Mouse (Mus musculus): ENCODE measurements around the gene Ptn. TPM values are rescaled to one million over a fixed set of nuclear protein-coding genes. Genes with fewer than 3 reads are reported as not detected.

The Ptn gene
- 283 and 350 TPM in 2 replicates for polyA plus RNA-seq (2015; fragmentation: Nextera tagmentation; extraction: Ambion mirVana)

GRCm38 (mm10) chr6:36809747-36810285, at the start of gene Ptn:
Ptn (minus strand) TSS chr6:36810220.
- peak within 1 kb of the TSS; percentile 50 for H3K9ac ChIP-seq
- 0 out of 2 replicates have a peak, but pooled peaks cover 4% of the 10 kb centered on the region for H3K4me1 ChIP-seq (replicated peaks)
- WGBS: 1% methylated on average over 15 of the region's 15 CpGs
- peak within 1 kb of the TSS; percentile 50 for H3K4me3 ChIP-seq (replicated peaks)
- H3K36me3 ChIP-seq: no peaks in the 10 kb centered on the region
- peak; percentile 91 for ATAC-seq
- peak within 1 kb of the TSS; percentile 64 for H3K27ac ChIP-seq
- H3K27me3 ChIP-seq (replicated peaks): no peaks in the 10 kb centered on the region
- peak within 1 kb of the TSS; percentile 71 for H3K4me2 ChIP-seq (replicated peaks)
- H3K9me3 ChIP-seq: no peaks in the 10 kb centered on the region

DNA sequence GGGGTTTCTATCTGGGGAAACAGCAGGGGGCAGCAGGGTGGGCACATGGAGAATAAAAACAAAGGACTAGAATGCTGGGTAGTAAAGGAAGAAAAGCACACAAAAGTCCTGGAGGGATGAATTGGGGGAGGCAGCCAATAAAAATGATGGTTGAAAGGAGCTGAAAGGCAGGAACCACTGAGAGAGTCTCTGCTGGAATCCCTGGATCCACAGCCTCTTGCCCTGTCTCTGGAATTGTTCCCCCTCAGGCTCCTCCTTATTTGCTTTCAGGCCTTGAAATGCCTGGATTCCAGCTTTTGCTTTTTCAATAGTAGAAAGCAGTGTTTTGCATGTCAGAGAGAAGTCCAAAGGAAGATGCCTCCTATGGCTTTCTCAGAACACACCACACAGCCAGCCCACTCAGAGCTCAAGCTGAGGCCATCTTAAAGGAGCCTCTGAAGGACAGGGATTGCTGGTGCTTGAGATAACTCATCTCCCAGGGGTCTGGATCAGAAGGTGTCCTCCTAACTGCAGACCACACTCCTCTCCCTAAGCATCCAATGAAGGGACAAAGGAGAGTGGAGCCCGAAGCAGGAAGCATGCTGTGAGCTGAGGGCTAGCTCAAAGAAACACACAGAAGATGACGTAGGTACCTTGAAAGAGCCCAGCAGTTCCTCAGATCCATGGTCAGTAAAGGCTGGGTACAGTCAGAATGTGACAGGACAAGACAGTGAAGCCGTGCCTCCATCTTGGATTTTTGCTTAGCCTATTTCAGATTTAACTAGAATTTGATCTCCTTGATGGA, 48.4 kb upstream of the Ptn start:
- ATAC-seq: no peak

GRCm38 (mm10) chr6:36857627-36858257, 47.7 kb upstream of the Ptn start:
- no peak for ATAC-seq
- Histone ChIP-seq H3K4me3 (replicated peaks) (no peak overlapping the region), H3K36me3 (no peaks in the 10 kb centered on the region), H3K27ac (no peak overlapping the region), H3K4me1 (replicated peaks) (peaks cover 4% of the 10 kb centered on the region; the same call in 1 of the 2 replicates), H3K27me3 (replicated peaks) (no peaks in the 10 kb centered on the region), H3K9ac (no peak overlapping the region), H3K9me3 (no peaks in the 10 kb centered on the region), H3K4me2 (replicated peaks) (no peak overlapping the region)
- WGBS: 49% methylated on average over 6 of the region's 6 CpGs

More for the DNA sequence above, 48.4 kb upstream of the Ptn start:
- 84% methylated on average over 3 of the region's 3 CpGs for WGBS
- Histone ChIP-seq H3K36me3 (no peaks in the 10 kb centered on the region), H3K9me3 (no peaks in the 10 kb centered on the region), H3K4me3 (replicated peaks) (no peak overlapping the region), H3K4me1 (replicated peaks) (peaks cover 4% of the 10 kb centered on the region; the same call in 1 of the 2 replicates), H3K27me3 (replicated peaks) (no peaks in the 10 kb centered on the region), H3K9ac (no peak overlapping the region), H3K27ac (no peak overlapping the region), H3K4me2 (replicated peaks) (no peak overlapping the region)

GRCm38 (mm10) chr6:36850422-36851129, 40.6 kb upstream of the Ptn start:
- Histone ChIP-seq H3K4me2 (replicated peaks) (no peak overlapping the region), H3K36me3 (no peaks in the 10 kb centered on the region), H3K4me1 (replicated peaks) (no peaks in the 10 kb centered on the region), H3K4me3 (replicated peaks) (no peak overlapping the region), H3K27ac (peak overlapping the region; percentile 48), H3K9me3 (no peaks in the 10 kb centered on the region), H3K9ac (no peak overlapping the region), H3K27me3 (replicated peaks) (no peaks in the 10 kb centered on the region)
- WGBS: 47% methylated on average over 7 of the region's 7 CpGs
- peak; percentile 89 for ATAC-seq

- ATAC-seq: no peak
- 71% methylated on average over 1 of the region's 1 CpGs for WGBS
- Histone ChIP-seq H3K27me3 (replicated peaks) (no peaks in the 10 kb centered on the region), H3K36me3 (no peaks in the 10 kb centered on the region), H3K27ac (no peak overlapping the region), H3K4me3 (replicated peaks) (no peak overlapping the region), H3K4me1 (replicated peaks) (no peaks in the 10 kb centered on the region), H3K9me3 (no peaks in the 10 kb centered on the region), H3K9ac (no peak overlapping the region), H3K4me2 (replicated peaks) (no peak overlapping the region)
Observed at GRCm38 (mm10) chr6:36845288-36845687, 35.3 kb upstream of the Ptn start.

GRCm38 (mm10) chr6:36844258-36844657, 34.2 kb upstream of the Ptn start:
- WGBS: 53% methylated on average over 6 of the region's 6 CpGs
- Histone ChIP-seq H3K36me3 (no peaks in the 10 kb centered on the region), H3K27ac (no peak overlapping the region), H3K9me3 (no peaks in the 10 kb centered on the region), H3K4me2 (replicated peaks) (no peak overlapping the region), H3K9ac (no peak overlapping the region), H3K4me3 (replicated peaks) (no peak overlapping the region), H3K27me3 (replicated peaks) (no peaks in the 10 kb centered on the region), H3K4me1 (replicated peaks) (no peaks in the 10 kb centered on the region)
- ATAC-seq: no peak

DNA sequence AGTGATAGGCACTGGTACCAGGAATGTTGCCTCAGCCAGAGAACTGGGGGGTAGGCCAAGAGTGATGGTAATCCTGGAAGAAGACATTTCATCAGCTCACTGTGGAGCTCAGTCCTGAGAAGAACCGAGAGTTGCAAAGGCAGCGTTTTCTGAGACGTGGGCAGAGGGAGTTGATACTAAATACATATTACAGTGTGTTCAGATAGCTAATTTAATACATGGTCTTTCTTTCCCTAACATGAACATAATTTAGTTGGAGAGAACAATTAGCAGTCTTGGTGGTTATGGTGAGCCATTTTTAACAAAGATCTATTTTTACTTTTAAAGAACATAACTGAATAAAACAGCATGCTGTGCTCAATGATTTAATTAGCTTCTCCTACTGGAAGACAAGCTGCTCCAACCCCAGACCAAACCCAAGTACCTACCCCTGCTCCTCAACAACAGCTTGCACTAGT, 33.0 kb upstream of the Ptn start:
- Histone ChIP-seq H3K9ac (no peak overlapping the region), H3K4me3 (replicated peaks) (no peak overlapping the region)
- no peak for ATAC-seq

DNA sequence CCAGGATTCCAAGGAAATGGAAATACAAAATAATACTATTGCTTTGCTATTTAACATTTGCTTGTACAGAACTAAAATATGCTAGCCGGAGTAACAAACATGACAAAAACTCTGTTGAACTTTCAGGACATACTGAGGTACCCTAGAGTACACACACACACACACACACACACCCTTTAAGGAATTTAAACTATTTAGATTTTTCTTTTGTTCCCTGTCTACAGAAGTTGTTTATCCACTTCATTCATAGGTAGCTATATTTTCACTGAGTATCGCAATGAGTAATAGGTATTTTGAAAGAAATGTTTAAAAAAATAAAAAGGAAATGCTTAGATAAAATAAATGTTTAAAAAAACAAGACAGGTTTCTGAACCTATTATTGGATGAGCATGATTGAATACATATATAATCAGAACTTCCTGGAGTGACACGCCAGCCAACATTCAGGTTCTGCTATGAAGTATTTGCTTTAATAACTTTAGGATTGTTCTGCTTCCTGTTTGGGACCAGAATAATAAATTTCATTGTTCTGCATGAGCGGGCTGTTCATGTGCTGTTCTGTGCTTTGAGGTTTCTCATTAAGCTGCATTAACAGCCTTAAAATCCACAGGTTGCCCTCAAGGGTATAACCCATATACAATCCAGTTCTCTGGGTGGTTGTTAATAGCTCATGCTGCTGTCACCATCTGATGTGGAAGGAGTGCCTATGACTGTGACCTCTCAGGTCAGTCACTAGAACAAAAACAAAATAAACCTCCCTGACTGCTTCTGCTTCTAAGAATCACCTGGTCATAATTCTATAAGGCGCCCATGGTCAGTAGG, 32.3 kb upstream of the Ptn start:
- Histone ChIP-seq H3K4me3 (replicated peaks) (no peak overlapping the region), H3K9me3 (no peaks in the 10 kb centered on the region), H3K36me3 (no peaks in the 10 kb centered on the region), H3K27me3 (replicated peaks) (no peaks in the 10 kb centered on the region), H3K27ac (no peak overlapping the region), H3K9ac (no peak overlapping the region), H3K4me2 (replicated peaks) (no peak overlapping the region), H3K4me1 (replicated peaks) (no peaks in the 10 kb centered on the region)
- 61% methylated on average over 5 of the region's 5 CpGs for WGBS
- ATAC-seq: no peak

More for the DNA sequence above, 33.0 kb upstream of the Ptn start:
- no peaks in the 10 kb centered on the region for H3K4me1 ChIP-seq (replicated peaks)
- H3K4me2 ChIP-seq (replicated peaks): no peak overlapping the region
- H3K36me3 ChIP-seq: no peaks in the 10 kb centered on the region
- no peak overlapping the region for H3K27ac ChIP-seq
- H3K27me3 ChIP-seq (replicated peaks): no peaks in the 10 kb centered on the region
- no peaks in the 10 kb centered on the region for H3K9me3 ChIP-seq
- WGBS: 66% methylated on average over 3 of the region's 3 CpGs

- ATAC-seq: no peak
- WGBS: 34% methylated on average over 3 of the region's 3 CpGs
- no peak overlapping the region for H3K27ac ChIP-seq
- no peak overlapping the region for H3K9ac ChIP-seq
- H3K27me3 ChIP-seq (replicated peaks): no peaks in the 10 kb centered on the region
- no peak overlapping the region for H3K4me3 ChIP-seq (replicated peaks)
- H3K9me3 ChIP-seq: no peaks in the 10 kb centered on the region
- H3K36me3 ChIP-seq: no peaks in the 10 kb centered on the region
- no peak overlapping the region for H3K4me2 ChIP-seq (replicated peaks)
- H3K4me1 ChIP-seq (replicated peaks): no peaks in the 10 kb centered on the region
Observed at GRCm38 (mm10) chr6:36841701-36842100, 31.7 kb upstream of the Ptn start.

- Histone ChIP-seq H3K27me3 (replicated peaks) (no peaks in the 10 kb centered on the region), H3K4me2 (replicated peaks) (no peak overlapping the region), H3K36me3 (no peaks in the 10 kb centered on the region), H3K9me3 (no peaks in the 10 kb centered on the region), H3K4me3 (replicated peaks) (no peak overlapping the region), H3K27ac (no peak overlapping the region), H3K4me1 (replicated peaks) (no peaks in the 10 kb centered on the region), H3K9ac (no peak overlapping the region)
- ATAC-seq: no peak
Observed at GRCm38 (mm10) chr6:36841174-36841573, 31.2 kb upstream of the Ptn start.

DNA sequence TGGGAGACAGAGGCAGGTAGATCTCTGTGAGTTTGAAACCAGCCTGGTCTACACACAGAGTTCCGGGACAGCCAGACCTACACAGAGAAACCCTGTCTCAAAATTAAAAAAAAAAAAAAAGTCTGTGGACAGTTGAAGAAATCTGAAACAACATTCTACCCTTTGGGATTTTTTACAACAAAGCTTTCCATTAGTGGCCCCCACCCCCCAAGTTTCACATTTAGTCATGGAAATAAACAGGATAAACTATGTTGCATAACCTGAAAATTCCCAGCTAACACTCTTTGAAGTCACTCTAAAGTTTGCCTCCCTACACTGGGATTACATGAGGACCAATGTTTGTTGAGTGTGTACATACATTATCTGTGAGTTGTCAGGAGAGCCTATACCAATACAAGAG, 28.7 kb upstream of the Ptn start:
- WGBS: 92% methylated on average over 1 of the region's 1 CpGs
- H3K4me1 ChIP-seq (replicated peaks): no peaks in the 10 kb centered on the region
- no peak overlapping the region for H3K9ac ChIP-seq

More for the DNA sequence above, 28.7 kb upstream of the Ptn start:
- no peaks in the 10 kb centered on the region for H3K36me3 ChIP-seq
- no peaks in the 10 kb centered on the region for H3K9me3 ChIP-seq
- ATAC-seq: no peak
- no peak overlapping the region for H3K27ac ChIP-seq
- H3K4me3 ChIP-seq (replicated peaks): no peak overlapping the region
- no peaks in the 10 kb centered on the region for H3K27me3 ChIP-seq (replicated peaks)
- H3K4me2 ChIP-seq (replicated peaks): no peak overlapping the region

All from intestine, embryonic 15.5 days (tissue).